Mouse (Mus musculus) ES-E14 (cell line): Measurements from ENCODE around the gene Hist1h4f. TPM values are rescaled to one million over a fixed set of nuclear protein-coding genes. Genes with fewer than 3 reads are reported as not detected.

Experiments
- DNase-seq: peaks from one replicate; pipeline ENCODE4 v3.0.0-alpha.2; 2013; ENCODE audit warnings: low read depth, low spot score
- H3K27ac ChIP-seq: 2 replicates; pipeline ENCODE4 v1.5.1; 2012; ENCODE audit warnings: low read depth, mild to moderate bottlenecking, low read length, moderate library complexity, mixed read lengths; ENCODE audit not compliant: poor library complexity, insufficient read depth, severe bottlenecking
- H3K36me3 ChIP-seq: 2 replicates; pipeline ENCODE4 v1.6.1; 2012; ENCODE audit warnings: mild to moderate bottlenecking, low read length, moderate library complexity, mixed read lengths; ENCODE audit not compliant: control insufficient read depth, poor library complexity, insufficient read depth, severe bottlenecking
- H3K4me1 ChIP-seq, 2 experiments: fragments of 150-350 bp in 1 of 2; sonication (generic) in 1 of 2; 2 replicates each; pipeline ENCODE4 v1.6.1; 2012; ENCODE audit warnings: low read length in 2 of 2, mild to moderate bottlenecking in 1 of 2, mixed read lengths in 1 of 2; ENCODE audit not compliant: control insufficient read depth in 2 of 2, insufficient read depth in 2 of 2, poor library complexity in 1 of 2
- H3K4me3 ChIP-seq, 2 experiments: fragments of 150-350 bp in 1 of 2; sonication (generic) in 1 of 2; 2 replicates each; pipeline ENCODE4 v1.5.1; 2012; ENCODE audit warnings: low read length in 2 of 2, low read depth in 1 of 2, mild to moderate bottlenecking in 1 of 2, mixed read lengths in 1 of 2; ENCODE audit not compliant: insufficient read depth in 1 of 2, poor library complexity in 1 of 2, severe bottlenecking in 1 of 2
- H3K9ac ChIP-seq: 2 replicates; pipeline ENCODE4 v1.6.1; 2012; ENCODE audit warnings: low read depth, mild to moderate bottlenecking, low read length, mixed read lengths; ENCODE audit not compliant: poor library complexity, insufficient read depth, severe bottlenecking
- H3K9me3 ChIP-seq: fragments of 150-350 bp; sonication (generic); 2 replicates; pipeline ENCODE4 v1.6.1; 2012; ENCODE audit warnings: low read depth, mild to moderate bottlenecking, low read length; ENCODE audit not compliant: control insufficient read depth, insufficient read depth
- CHD2 ChIP-seq: IDR thresholded peaks from 2 replicates; pipeline ENCODE4 v1.6.1; 2014; ENCODE audit warnings: mild to moderate bottlenecking, low read depth, low read length, inconsistent platforms
- HCFC1 ChIP-seq: IDR thresholded peaks from 2 replicates; pipeline ENCODE4 v1.6.1; 2012; ENCODE audit warnings: low read length, inconsistent platforms, borderline replicate concordance; ENCODE audit not compliant: insufficient read depth
- MAFK ChIP-seq: IDR thresholded peaks from 2 replicates; pipeline ENCODE4 v1.6.1; 2014; ENCODE audit warnings: mild to moderate bottlenecking, low read depth, low read length, inconsistent platforms; ENCODE audit not compliant: insufficient read depth
- ZC3H11A ChIP-seq: IDR thresholded peaks from 2 replicates; pipeline ENCODE4 v1.6.1; 2012; ENCODE audit warnings: low read depth, mild to moderate bottlenecking, inconsistent platforms, low read length, borderline replicate concordance
- ZNF384 ChIP-seq: IDR thresholded peaks from 2 replicates; pipeline ENCODE4 v1.6.1; 2012; ENCODE audit warnings: low read depth, low read length, inconsistent platforms
- in situ Hi-C, 2 experiments: fragments of 600-800 bp; cut with MboI; formaldehyde crosslinking; loops; one replicate each; pipeline ENCODE4 v1.15.1; 2025; ENCODE audit warnings: low sequenced_read_pairs in 2 of 2, inconsistent platforms in 1 of 2; ENCODE audit not compliant: unreplicated experiment in 2 of 2
- total RNA-seq: library from RNA; depleted of rRNA; stranded (reverse); fragments of 300-350 nt; gene quantifications from 2 replicates; pipeline ENCODE4 v1.2.3, GENCODE M21; 2012

Gene Hist1h4f
- total RNA-seq, 1 experiment: 2,172 TPM

GRCm38 (mm10) chr13:23516822-23517602 lies 34.4 kb downstream of the Hist1h4f start:
- Histone ChIP-seq H3K9me3 (no peaks in the 10 kb centered on the region), H3K27ac (peak overlapping the region; percentile 50; the same call in 1 of the 2 replicates), H3K4me3 (peak overlapping the region; percentile 60 to 80), H3K36me3 (no peaks in the 10 kb centered on the region), H3K9ac (peak overlapping the region; percentile 54; the same call in 1 of the 2 replicates), H3K4me1 (peaks cover 3 to 8% of the 10 kb centered on the region in 2 experiments; a peak in 2 of 4 replicates)
- in situ Hi-C loops: loop anchor here (5.0 to 25.0 kb wide), 3 partner anchors 85 to 205 kb away; no protein-coding TSS in a partner anchor
- no peak for DNase-seq
- TF ChIP-seq ZC3H11A (no peak), CHD2 (no peak), MAFK (peak; percentile 96), ZNF384 (no peak), HCFC1 (no peak)

GRCm38 (mm10) chr13:23515826-23516620 lies 35.4 kb downstream of the Hist1h4f start:
- TF ChIP-seq ZNF384: no peak
- no peak for TF ChIP-seq HCFC1
- no peak for TF ChIP-seq ZC3H11A
- TF ChIP-seq MAFK: no peak
- TF ChIP-seq CHD2: no peak
- in situ Hi-C loops: loop anchor here (5.0 to 25.0 kb wide), 3 partner anchors 84 to 204 kb away; no protein-coding TSS in a partner anchor
- Histone ChIP-seq H3K27ac (no peak overlapping the region), H3K4me3 (no peak overlapping the region; a peak in 1 of 4 replicates), H3K9ac (no peak overlapping the region), H3K4me1 (peaks cover 3 to 10% of the 10 kb centered on the region in 2 experiments; a peak in 2 of 4 replicates), H3K36me3 (no peaks in the 10 kb centered on the region), H3K9me3 (no peaks in the 10 kb centered on the region)
- DNase-seq: no peak

DNA sequence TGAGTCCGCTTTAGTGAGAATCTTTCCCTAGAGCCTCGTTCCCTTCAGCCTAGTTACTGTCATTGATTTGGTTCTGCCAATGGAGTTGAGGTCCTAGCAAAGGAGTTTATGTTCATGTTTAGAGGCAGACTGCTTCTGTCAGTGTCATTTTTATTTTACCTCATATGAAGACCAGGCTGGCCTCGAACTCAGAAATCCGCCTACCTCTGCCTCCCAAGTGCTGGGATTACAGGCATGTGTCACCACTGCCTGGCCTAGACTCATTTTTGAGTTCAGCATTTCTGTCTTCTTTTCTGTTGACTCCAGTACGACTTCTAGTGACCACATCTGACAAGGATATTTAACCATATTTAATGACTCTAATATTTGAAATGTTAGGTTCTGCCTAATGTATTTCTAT lies 36.2 kb downstream of the Hist1h4f start:
- no peak overlapping the region for H3K4me3 ChIP-seq
- DNase-seq: no peak

GRCm38 (mm10) chr13:23513517-23513916 lies 37.9 kb downstream of the Hist1h4f start:
- no peak for DNase-seq
- in situ Hi-C loops: loop anchor here (25.0 kb wide), 1 partner anchor 201 kb away; no protein-coding TSS in a partner anchor

More for the DNA sequence above, 36.2 kb downstream of the Hist1h4f start:
- H3K9me3 ChIP-seq: no peaks in the 10 kb centered on the region
- no peaks in the 10 kb centered on the region for H3K36me3 ChIP-seq
- no peak overlapping the region for H3K9ac ChIP-seq
- peaks cover 5 to 13% of the 10 kb centered on the region in 2 experiments; a peak in 2 of 4 replicates for H3K4me1 ChIP-seq
- H3K27ac ChIP-seq: no peak overlapping the region
- in situ Hi-C loops: loop anchor here (5.0 to 25.0 kb wide), 3 partner anchors 83 to 203 kb away; no protein-coding TSS in a partner anchor
- TF ChIP-seq HCFC1 (no peak), ZNF384 (no peak), CHD2 (no peak), MAFK (no peak), ZC3H11A (no peak)

More at GRCm38 (mm10) chr13:23513517-23513916, 37.9 kb downstream of the Hist1h4f start:
- TF ChIP-seq MAFK: no peak
- TF ChIP-seq ZC3H11A: no peak
- TF ChIP-seq ZNF384: no peak
- TF ChIP-seq CHD2: no peak
- TF ChIP-seq HCFC1: no peak
- H3K36me3 ChIP-seq: no peaks in the 10 kb centered on the region
- no peak overlapping the region for H3K9ac ChIP-seq
- no peak overlapping the region for H3K27ac ChIP-seq
- no peak overlapping the region for H3K4me3 ChIP-seq
- no peaks in the 10 kb centered on the region for H3K9me3 ChIP-seq
- H3K4me1 ChIP-seq: peaks cover 5 to 13% of the 10 kb centered on the region in 2 experiments; a peak in 2 of 4 replicates
